Mouse (Mus musculus): Measurements from ENCODE around the gene Stk38l. TPM values are rescaled to one million over a fixed set of nuclear protein-coding genes. Genes with fewer than 3 reads are reported as not detected.

Gene Stk38l
- polyA plus RNA-seq, 1 experiment from 2014 or later = 13.9 TPM

DNA sequence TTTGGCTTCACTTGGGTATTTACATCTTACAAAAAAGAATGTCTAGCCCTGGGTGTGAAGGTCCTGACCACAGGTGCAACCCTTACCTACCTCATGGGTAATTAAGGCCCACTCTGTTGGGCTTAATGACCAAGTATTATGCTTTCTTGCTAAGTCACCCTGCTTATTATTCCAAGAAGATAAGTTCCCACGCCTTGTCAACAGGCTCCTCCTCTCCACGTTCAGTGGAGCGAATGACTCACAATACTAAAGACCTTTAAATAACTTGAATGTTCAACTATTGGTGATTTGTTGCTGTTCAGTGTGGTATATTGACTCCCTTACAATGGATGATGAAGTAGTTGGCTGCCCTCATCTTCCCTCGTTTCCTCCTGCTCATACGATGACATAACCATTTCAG lies 27.0 kb upstream of the Stk38l start:
- H3K9ac ChIP-seq (ENCODE audit: low read depth, low read length) = no peak overlapping the region
- no peaks in the 10 kb centered on the region for H3K36me3 ChIP-seq (ENCODE audit: control insufficient read depth, insufficient read depth, low read length)
- H3K4me3 ChIP-seq (ENCODE audit: low read length) = no peak overlapping the region
- H3K27me3 ChIP-seq (replicated peaks; ENCODE audit: control insufficient read depth, insufficient read depth, low read length) = no peaks in the 10 kb centered on the region
- WGBS = 55% methylated on average over 5 of the region's 5 CpGs
- H3K9me3 ChIP-seq (ENCODE audit: control insufficient read depth, low read length) = no peaks in the 10 kb centered on the region
- no peak overlapping the region for H3K4me2 ChIP-seq (ENCODE audit: low read length)
- no peaks in the 10 kb centered on the region for H3K4me1 ChIP-seq (ENCODE audit: control insufficient read depth, insufficient read depth, low read depth, low read length)
- H3K27ac ChIP-seq (ENCODE audit: low read depth, low read length) = no peak overlapping the region
- ATAC-seq = no peak

DNA sequence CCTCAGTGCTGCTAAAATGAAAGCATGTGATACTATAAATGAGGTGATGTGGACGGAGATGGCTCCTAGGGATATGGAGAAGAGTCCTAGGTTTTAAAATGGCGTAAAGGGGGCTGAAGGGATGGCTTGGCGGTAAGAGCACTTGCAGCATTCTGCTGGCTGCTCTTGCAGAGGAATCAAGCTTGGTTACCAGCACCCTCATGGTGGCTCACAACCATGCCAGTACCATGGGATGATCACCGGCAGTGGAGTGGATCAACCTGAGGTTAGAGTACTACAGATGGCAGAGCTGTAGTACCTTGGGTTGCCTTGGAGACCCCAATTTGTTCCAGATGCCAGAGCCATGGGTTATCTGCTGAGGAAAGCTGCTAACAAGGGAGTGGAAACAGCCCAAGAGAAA lies 26.4 kb upstream of the Stk38l start:
- no peaks in the 10 kb centered on the region for H3K9me3 ChIP-seq (ENCODE audit: control insufficient read depth, low read length)
- H3K4me3 ChIP-seq (ENCODE audit: low read length) = no peak overlapping the region
- 90% methylated on average over 4 of the region's 4 CpGs for WGBS
- H3K9ac ChIP-seq (ENCODE audit: low read depth, low read length) = no peak overlapping the region
- H3K27me3 ChIP-seq (replicated peaks; ENCODE audit: control insufficient read depth, insufficient read depth, low read length) = no peaks in the 10 kb centered on the region
- no peaks in the 10 kb centered on the region for H3K36me3 ChIP-seq (ENCODE audit: control insufficient read depth, insufficient read depth, low read length)
- H3K4me1 ChIP-seq (ENCODE audit: control insufficient read depth, insufficient read depth, low read depth, low read length) = no peaks in the 10 kb centered on the region
- no peak for ATAC-seq
- no peak overlapping the region for H3K27ac ChIP-seq (ENCODE audit: low read depth, low read length)
- H3K4me2 ChIP-seq (ENCODE audit: low read length) = no peak overlapping the region

DNA sequence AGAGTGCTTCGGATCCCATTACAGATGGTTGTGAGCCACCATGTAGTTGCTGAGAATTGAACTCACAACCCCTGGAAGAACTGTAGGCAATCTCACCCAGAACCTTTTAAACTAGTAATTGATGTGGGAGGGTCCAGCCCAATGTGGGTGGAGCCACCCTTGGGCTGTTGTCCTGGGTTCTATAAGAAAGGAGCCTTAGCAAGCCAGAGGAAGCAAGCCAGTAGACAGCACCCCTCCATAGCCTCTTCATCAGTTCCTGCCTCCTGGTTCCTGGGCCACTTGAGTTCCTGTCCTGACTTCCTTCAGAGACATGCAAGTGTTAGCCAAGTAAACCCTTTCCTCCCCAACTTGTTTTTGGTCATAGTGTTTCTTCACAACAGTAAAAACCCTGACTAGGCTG lies 24.3 kb upstream of the Stk38l start:
- 96% methylated on average over 1 of the region's 1 CpGs for WGBS
- Histone ChIP-seq H3K9ac (ENCODE audit: low read depth, low read length) (no peak overlapping the region), H3K4me2 (ENCODE audit: low read length) (no peak overlapping the region), H3K27ac (ENCODE audit: low read depth, low read length) (no peak overlapping the region), H3K9me3 (ENCODE audit: control insufficient read depth, low read length) (no peaks in the 10 kb centered on the region), H3K36me3 (ENCODE audit: control insufficient read depth, insufficient read depth, low read length) (no peaks in the 10 kb centered on the region), H3K27me3 (replicated peaks; ENCODE audit: control insufficient read depth, insufficient read depth, low read length) (no peaks in the 10 kb centered on the region), H3K4me3 (ENCODE audit: low read length) (no peak overlapping the region), H3K4me1 (ENCODE audit: control insufficient read depth, insufficient read depth, low read depth, low read length) (no peaks in the 10 kb centered on the region)
- no peak for ATAC-seq

DNA sequence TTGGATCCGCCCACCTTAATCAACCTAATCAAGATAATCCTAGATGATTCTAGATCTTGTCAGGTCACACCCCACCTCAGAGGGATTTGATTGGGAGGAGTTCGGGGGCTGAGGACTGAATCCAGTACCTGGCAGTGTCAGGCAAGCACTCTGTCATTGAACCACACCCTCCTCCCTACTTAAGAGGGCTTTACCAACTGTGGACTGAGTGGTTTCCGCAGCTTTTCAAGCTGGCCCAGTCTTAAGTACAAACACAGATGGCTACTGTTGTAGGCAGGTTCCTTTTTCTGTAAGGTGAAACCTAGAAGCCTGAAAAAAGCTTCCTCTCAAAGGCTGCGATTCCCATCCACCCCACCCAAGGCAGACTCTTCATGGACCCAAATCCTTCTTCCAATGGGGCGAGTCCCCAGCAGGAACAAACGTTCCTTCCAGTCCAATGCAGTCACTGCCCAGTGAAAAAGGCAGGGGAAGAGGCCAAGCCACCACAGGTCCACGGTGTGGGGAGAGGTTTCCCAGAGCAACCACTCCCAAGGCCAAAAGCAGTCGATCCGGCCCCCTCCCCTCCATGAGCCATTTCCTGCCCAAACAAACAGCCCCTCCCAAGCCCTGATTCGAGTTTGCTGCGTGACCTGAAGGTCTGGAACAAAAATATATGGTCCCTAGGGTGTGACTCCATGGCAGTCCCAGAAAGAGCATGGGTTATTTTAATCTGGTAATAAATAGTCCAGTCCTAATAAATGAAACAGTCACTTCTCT lies 22.5 kb upstream of the Stk38l start:
- Histone ChIP-seq H3K9ac (ENCODE audit: low read depth, low read length) (no peak overlapping the region), H3K4me3 (ENCODE audit: low read length) (no peak overlapping the region), H3K36me3 (ENCODE audit: control insufficient read depth, insufficient read depth, low read length) (no peaks in the 10 kb centered on the region), H3K4me1 (ENCODE audit: control insufficient read depth, insufficient read depth, low read depth, low read length) (no peaks in the 10 kb centered on the region), H3K4me2 (ENCODE audit: low read length) (no peak overlapping the region), H3K9me3 (ENCODE audit: control insufficient read depth, low read length) (no peaks in the 10 kb centered on the region; the same call in 1 of the 2 replicates), H3K27me3 (replicated peaks; ENCODE audit: control insufficient read depth, insufficient read depth, low read length) (no peaks in the 10 kb centered on the region), H3K27ac (ENCODE audit: low read depth, low read length) (no peak overlapping the region)
- ATAC-seq = no peak
- 79% methylated on average over 11 of the region's 11 CpGs for WGBS

DNA sequence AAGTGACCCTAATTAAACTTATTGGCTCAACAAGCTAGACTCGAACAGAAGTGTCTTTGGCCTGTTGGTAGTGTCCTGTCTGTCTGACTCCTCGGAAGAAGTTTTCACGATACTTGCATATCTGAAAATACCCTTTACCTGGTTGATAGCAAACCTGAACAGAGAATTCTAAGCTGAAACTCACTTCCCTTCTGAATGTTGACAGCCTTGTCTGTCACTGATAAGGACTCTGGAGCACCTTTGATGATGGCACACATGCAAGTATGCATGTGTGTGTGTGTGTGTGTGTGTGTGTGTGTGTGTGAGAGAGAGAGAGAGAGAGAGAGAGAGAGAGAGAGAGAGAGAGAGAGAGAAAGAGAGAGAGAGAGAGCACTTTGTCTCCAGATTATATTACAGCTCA lies 21.4 kb upstream of the Stk38l start:
- no peak for ATAC-seq
- H3K4me3 ChIP-seq (ENCODE audit: low read length) = no peak overlapping the region
- H3K4me2 ChIP-seq (ENCODE audit: low read length) = no peak overlapping the region
- no peaks in the 10 kb centered on the region for H3K36me3 ChIP-seq (ENCODE audit: control insufficient read depth, insufficient read depth, low read length)
- H3K9me3 ChIP-seq (ENCODE audit: control insufficient read depth, low read length) = no peaks in the 10 kb centered on the region; the same call in 1 of the 2 replicates
- no peaks in the 10 kb centered on the region for H3K27me3 ChIP-seq (replicated peaks; ENCODE audit: control insufficient read depth, insufficient read depth, low read length)
- H3K4me1 ChIP-seq (ENCODE audit: control insufficient read depth, insufficient read depth, low read depth, low read length) = no peaks in the 10 kb centered on the region
- WGBS = 93% methylated on average over 3 of the region's 3 CpGs
- no peak overlapping the region for H3K9ac ChIP-seq (ENCODE audit: low read depth, low read length)
- H3K27ac ChIP-seq (ENCODE audit: low read depth, low read length) = no peak overlapping the region

DNA sequence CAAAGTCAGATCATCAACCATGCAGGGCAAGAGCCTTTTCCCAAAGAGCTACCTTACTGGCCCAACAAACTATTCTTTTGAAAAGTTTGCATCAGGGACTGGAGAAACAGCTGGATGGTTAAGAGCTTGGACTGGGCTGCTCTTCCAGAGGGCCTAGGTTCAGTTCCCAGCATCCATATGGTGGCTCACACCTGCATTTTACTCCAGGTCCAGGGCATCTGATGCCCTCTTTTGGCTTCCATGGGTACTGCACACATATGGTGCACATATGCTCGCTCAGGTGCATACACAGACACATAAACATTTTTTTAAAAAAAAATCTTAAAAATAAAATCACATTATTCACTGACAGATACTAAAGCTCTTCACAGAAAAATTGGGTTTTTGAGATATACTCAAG lies 19.2 kb upstream of the Stk38l start:
- no peaks in the 10 kb centered on the region for H3K36me3 ChIP-seq (ENCODE audit: control insufficient read depth, insufficient read depth, low read length)
- H3K9ac ChIP-seq (ENCODE audit: low read depth, low read length) = no peak overlapping the region
- no peak overlapping the region for H3K4me3 ChIP-seq (ENCODE audit: low read length)
- H3K9me3 ChIP-seq (ENCODE audit: control insufficient read depth, low read length) = no peaks in the 10 kb centered on the region; the same call in 1 of the 2 replicates
- H3K4me2 ChIP-seq (ENCODE audit: low read length) = no peak overlapping the region
- WGBS = 91% methylated on average over 1 of the region's 1 CpGs
- no peak for ATAC-seq
- H3K27me3 ChIP-seq (replicated peaks; ENCODE audit: control insufficient read depth, insufficient read depth, low read length) = no peaks in the 10 kb centered on the region
- no peaks in the 10 kb centered on the region for H3K4me1 ChIP-seq (ENCODE audit: control insufficient read depth, insufficient read depth, low read depth, low read length)
- H3K27ac ChIP-seq (ENCODE audit: low read depth, low read length) = no peak overlapping the region

DNA sequence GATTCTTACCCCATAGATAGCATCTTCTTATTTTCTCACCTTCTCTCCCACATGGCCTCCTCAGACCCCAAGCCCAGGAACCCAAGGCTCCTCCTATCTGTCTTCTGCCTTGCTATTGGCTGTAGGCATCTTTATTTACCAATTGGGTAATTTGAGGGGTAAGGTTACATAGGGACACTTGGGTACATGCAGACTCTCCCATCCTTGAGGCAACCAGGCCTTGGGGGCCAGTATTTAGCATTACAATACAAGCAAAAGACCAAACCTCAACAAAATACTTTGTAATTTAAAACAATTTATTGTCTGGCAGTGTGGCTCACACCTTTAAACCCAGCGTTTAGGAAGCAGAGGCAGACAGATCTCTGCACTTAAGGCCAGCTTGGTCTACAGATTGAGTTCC lies 5.2 kb upstream of the Stk38l start:
- Histone ChIP-seq H3K4me3 (ENCODE audit: low read length) (no peak overlapping the region), H3K36me3 (ENCODE audit: control insufficient read depth, insufficient read depth, low read length) (no peaks in the 10 kb centered on the region), H3K9ac (ENCODE audit: low read depth, low read length) (no peak overlapping the region), H3K4me1 (ENCODE audit: control insufficient read depth, insufficient read depth, low read depth, low read length) (no peaks in the 10 kb centered on the region), H3K4me2 (ENCODE audit: low read length) (no peak overlapping the region), H3K9me3 (ENCODE audit: control insufficient read depth, low read length) (no peaks in the 10 kb centered on the region), H3K27me3 (replicated peaks; ENCODE audit: control insufficient read depth, insufficient read depth, low read length) (no peaks in the 10 kb centered on the region), H3K27ac (ENCODE audit: low read depth, low read length) (no peak overlapping the region)
- WGBS = 81% methylated on average over 1 of the region's 1 CpGs
- no peak for ATAC-seq

DNA sequence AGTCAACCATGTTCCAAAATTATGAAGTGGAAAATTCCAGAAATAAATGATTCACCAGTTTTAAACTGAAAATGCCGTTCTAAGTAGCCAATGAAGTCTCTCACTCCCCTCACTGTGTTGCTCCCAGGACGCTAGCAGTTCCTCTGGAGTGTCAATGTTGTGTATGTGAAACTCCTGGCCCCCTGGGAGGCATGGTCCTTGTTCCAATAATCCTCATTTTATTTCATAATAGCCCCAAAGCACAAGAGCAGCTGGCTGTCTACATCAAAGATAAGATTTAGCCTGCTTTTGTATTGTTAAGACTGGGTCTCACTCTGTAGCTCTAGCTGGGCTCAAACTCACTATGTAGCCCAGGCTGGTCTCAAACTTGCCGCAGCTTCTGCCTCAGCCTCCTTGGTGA lies 990 bp upstream of the Stk38l start:
- ATAC-seq = no peak
- Histone ChIP-seq H3K4me3 (ENCODE audit: low read length) (no peak overlapping the region), H3K9me3 (ENCODE audit: control insufficient read depth, low read length) (no peaks in the 10 kb centered on the region), H3K27me3 (replicated peaks; ENCODE audit: control insufficient read depth, insufficient read depth, low read length) (no peaks in the 10 kb centered on the region), H3K9ac (ENCODE audit: low read depth, low read length) (no peak overlapping the region), H3K36me3 (ENCODE audit: control insufficient read depth, insufficient read depth, low read length) (no peaks in the 10 kb centered on the region), H3K27ac (ENCODE audit: low read depth, low read length) (no peak overlapping the region), H3K4me1 (ENCODE audit: control insufficient read depth, insufficient read depth, low read depth, low read length) (peaks cover 4% of the 10 kb centered on the region), H3K4me2 (ENCODE audit: low read length) (no peak overlapping the region)
- 94% methylated on average over 3 of the region's 3 CpGs for WGBS

DNA sequence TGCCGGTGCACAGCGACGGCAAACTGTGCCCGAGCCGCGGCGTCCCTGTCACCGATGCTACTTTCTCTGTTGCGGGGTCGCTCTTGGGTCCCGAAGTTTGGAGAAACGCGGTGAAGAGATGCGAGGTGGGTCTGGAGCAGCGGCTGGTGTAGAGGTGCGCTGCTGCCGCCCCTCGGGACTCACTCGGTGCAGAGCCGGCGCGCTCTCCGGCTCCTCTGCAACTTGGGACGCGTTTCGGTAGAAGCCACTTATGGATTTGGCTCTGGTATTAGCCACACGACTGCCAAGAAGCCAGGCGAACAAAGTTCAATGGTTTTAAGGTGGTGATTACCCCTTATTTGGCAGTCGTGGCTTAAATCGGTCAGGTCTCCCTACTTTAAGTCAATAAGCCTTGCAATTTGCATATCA lies 593 bp downstream of the Stk38l start:
- no peaks in the 10 kb centered on the region for H3K36me3 ChIP-seq (ENCODE audit: control insufficient read depth, insufficient read depth, low read length)
- H3K4me2 ChIP-seq (ENCODE audit: low read length) = peak overlapping the region; percentile 91
- 0% methylated on average over 30 of the region's 30 CpGs for WGBS
- H3K9me3 ChIP-seq (ENCODE audit: control insufficient read depth, low read length) = no peaks in the 10 kb centered on the region
- H3K27me3 ChIP-seq (replicated peaks; ENCODE audit: control insufficient read depth, insufficient read depth, low read length) = no peaks in the 10 kb centered on the region
- peaks cover 4% of the 10 kb centered on the region for H3K4me1 ChIP-seq (ENCODE audit: control insufficient read depth, insufficient read depth, low read depth, low read length)
- H3K9ac ChIP-seq (ENCODE audit: low read depth, low read length) = peak overlapping the region; percentile 87
- peak overlapping the region; percentile 90 for H3K27ac ChIP-seq (ENCODE audit: low read depth, low read length)
- H3K4me3 ChIP-seq (ENCODE audit: low read length) = peak overlapping the region; percentile 96
- ATAC-seq = no peak; the same call in 1 of the 2 replicates

Data from hindbrain, embryonic 16.5 days (tissue).